Mouse (Mus musculus) cerebellum, adult 2 months (tissue): ENCODE results near the gene Hnf4a.

ENCODE experiments used
- CTCF ChIP-seq: fragments of 200-500 bp; IDR thresholded peaks from 2 replicates; pipeline ENCODE4 v1.5.1; 2011; ENCODE audit warnings: low read depth, mild to moderate bottlenecking, control low read depth, low read length, moderate library complexity, borderline replicate concordance; ENCODE audit not compliant: insufficient read depth
- POLR2A ChIP-seq: fragments of 200-500 bp; IDR thresholded peaks from 2 replicates; pipeline ENCODE4 v1.6.1; 2011; ENCODE audit warnings: low read length, control low read depth, borderline replicate concordance; ENCODE audit not compliant: insufficient read depth

- TF ChIP-seq POLR2A (no peak), CTCF (no peak)
Observed at GRCm38 (mm10) chr2:163542674-163543073, 36.1 kb downstream of the Hnf4a start.
